Mouse (Mus musculus) adrenal gland (tissue): ENCODE measurements around the gene Camta2.

Source experiments
- intact Hi-C: fragments of 180-260 bp; cut with DNase I; formaldehyde crosslinking; loops from one replicate; pipeline ENCODE4 v1.15.1; 2025

Gene Camta2

GRCm38 (mm10) chr11:70667271-70668150, 20.4 kb downstream of the Camta2 start:
- intact Hi-C loops: no loop called here

- intact Hi-C loops: no loop called here
Observed at GRCm38 (mm10) chr11:70666687-70667086, 21.2 kb downstream of the Camta2 start.

- intact Hi-C loops: no loop called here
Observed at GRCm38 (mm10) chr11:70664741-70665140, 23.2 kb downstream of the Camta2 start.

GRCm38 (mm10) chr11:70663957-70664356, 23.9 kb downstream of the Camta2 start:
- intact Hi-C loops: no loop called here

- intact Hi-C loops: no loop called here
Observed at GRCm38 (mm10) chr11:70663101-70663500, 24.8 kb downstream of the Camta2 start.

GRCm38 (mm10) chr11:70660571-70660970, 27.3 kb downstream of the Camta2 start:
- intact Hi-C loops: no loop called here

GRCm38 (mm10) chr11:70658942-70659341, 29.0 kb downstream of the Camta2 start:
- intact Hi-C loops: no loop called here

GRCm38 (mm10) chr11:70658521-70658920, 29.4 kb downstream of the Camta2 start:
- intact Hi-C loops: no loop called here

GRCm38 (mm10) chr11:70657991-70658390, 29.9 kb downstream of the Camta2 start:
- intact Hi-C loops: no loop called here

- intact Hi-C loops: no loop called here
Observed at GRCm38 (mm10) chr11:70657573-70657972, 30.3 kb downstream of the Camta2 start.

- intact Hi-C loops: no loop called here
Observed at GRCm38 (mm10) chr11:70656964-70657363, 30.9 kb downstream of the Camta2 start, which contains the start of gene Eno3. Eno3 (plus strand) TSS chr11:70657202.

- intact Hi-C loops: no loop called here
Observed at GRCm38 (mm10) chr11:70656456-70656927, 31.4 kb downstream of the Camta2 start.

- intact Hi-C loops: no loop called here
Observed at GRCm38 (mm10) chr11:70655571-70656455, 32.1 kb downstream of the Camta2 start.

- intact Hi-C loops: loop anchor here (1.0 kb wide), 1 partner anchor 14 kb away; the partner anchor contains the start of gene Spag7
Observed at GRCm38 (mm10) chr11:70654923-70655570, 32.9 kb downstream of the Camta2 start.

GRCm38 (mm10) chr11:70654198-70654922, 33.5 kb downstream of the Camta2 start, which contains the start of gene Pfn1:
Pfn1 (minus strand) TSS chr11:70654644.
- intact Hi-C loops: loop anchor here (1.0 kb wide), 1 partner anchor 15 kb away; the partner anchor contains the start of gene Spag7

- intact Hi-C loops: loop anchor here (1.0 kb wide), 1 partner anchor 16 kb away; the partner anchor contains the start of gene Spag7
Observed at GRCm38 (mm10) chr11:70653345-70654197, 34.3 kb downstream of the Camta2 start.

- intact Hi-C loops: no loop called here
Observed at GRCm38 (mm10) chr11:70652884-70653344, 35.0 kb downstream of the Camta2 start.

GRCm38 (mm10) chr11:70652029-70652883, 35.6 kb downstream of the Camta2 start:
- intact Hi-C loops: no loop called here
